Mouse (Mus musculus): ENCODE data around the gene Bard1.

GRCm38 (mm10) chr1:71075651-71076050 lies 27.3 kb downstream of the Bard1 start:
- no peak for TF ChIP-seq POLR2A (IDR thresholded peaks at IDR 0.05; ENCODE audit: borderline replicate concordance, insufficient read depth, low read length)
- TF ChIP-seq CTCF (IDR thresholded peaks at IDR 0.05; ENCODE audit: borderline replicate concordance, insufficient read depth, low read depth, low read length): no peak

Data from cerebellum, adult 2 months (tissue).